Mouse (Mus musculus): ENCODE measurements around the gene Utp11. TPM values are rescaled to one million over a fixed set of nuclear protein-coding genes. Genes with fewer than 3 reads are reported as not detected.
A peak's percentile ranks its signal among the peaks of the same experiment; 100 is the strongest.

The Utp11 gene
- polyA plus RNA-seq, 1 experiment from 2014 or later: 105 TPM

GRCm38 (mm10) chr4:124705661-124706269 lies 12.4 kb upstream of the Utp11 start:
- Histone ChIP-seq H3K9ac (ENCODE audit: low read length) (no peak overlapping the region), H3K4me2 (replicated peaks; ENCODE audit: low read depth) (no peak overlapping the region), H3K27ac (replicated peaks) (peak overlapping the region; percentile 85), H3K36me3 (ENCODE audit: control insufficient read depth, insufficient read depth, low read length) (no peaks in the 10 kb centered on the region; the same call in 1 of the 2 replicates), H3K4me3 (ENCODE audit: low read depth, low read length) (no peak overlapping the region), H3K9me3 (ENCODE audit: control insufficient read depth, low read length) (no peaks in the 10 kb centered on the region), H3K4me1 (replicated peaks; ENCODE audit: control insufficient read depth, insufficient read depth) (peaks cover 20% of the 10 kb centered on the region), H3K27me3 (ENCODE audit: control insufficient read depth, insufficient read depth, low read length) (no peaks in the 10 kb centered on the region)
- no peak for DNase-seq (ENCODE audit: low spot score)
- no peak for ATAC-seq (ENCODE audit: low FRiP score, low TSS enrichment)
- no peak for TF ChIP-seq CTCF (IDR thresholded peaks at IDR 0.05; ENCODE audit: low read depth)
- TF ChIP-seq EP300 (optimal IDR thresholded peaks at IDR 0.05): no peak
- WGBS: 84% methylated on average over 23 of the region's 23 CpGs

GRCm38 (mm10) chr4:124704797-124705474 lies 11.5 kb upstream of the Utp11 start:
- DNase-seq (ENCODE audit: low spot score): peak; percentile 28
- Histone ChIP-seq H3K36me3 (ENCODE audit: control insufficient read depth, insufficient read depth, low read length) (no peaks in the 10 kb centered on the region; the same call in 1 of the 2 replicates), H3K27me3 (ENCODE audit: control insufficient read depth, insufficient read depth, low read length) (no peaks in the 10 kb centered on the region), H3K9ac (ENCODE audit: low read length) (peak overlapping the region; percentile 52; the same call in 1 of the 2 replicates), H3K4me2 (replicated peaks; ENCODE audit: low read depth) (peak overlapping the region; percentile 38), H3K27ac (replicated peaks) (peak overlapping the region; percentile 85), H3K4me1 (replicated peaks; ENCODE audit: control insufficient read depth, insufficient read depth) (peaks cover 18% of the 10 kb centered on the region), H3K4me3 (ENCODE audit: low read depth, low read length) (no peak overlapping the region), H3K9me3 (ENCODE audit: control insufficient read depth, low read length) (no peaks in the 10 kb centered on the region)
- 15% methylated on average over 11 of the region's 11 CpGs for WGBS
- no peak for ATAC-seq (ENCODE audit: low FRiP score, low TSS enrichment)
- TF ChIP-seq EP300 (optimal IDR thresholded peaks at IDR 0.05) (no peak), CTCF (IDR thresholded peaks at IDR 0.05; ENCODE audit: low read depth) (no peak)

- H3K4me2 ChIP-seq (replicated peaks; ENCODE audit: low read depth): peak overlapping the region; percentile 38
- peak overlapping the region; percentile 85 for H3K27ac ChIP-seq (replicated peaks)
- H3K36me3 ChIP-seq (ENCODE audit: control insufficient read depth, insufficient read depth, low read length): no peaks in the 10 kb centered on the region; the same call in 1 of the 2 replicates
- no peak for ATAC-seq (ENCODE audit: low FRiP score, low TSS enrichment)
- DNase-seq (ENCODE audit: low spot score): peak; percentile 52
- peak overlapping the region; percentile 52; the same call in 1 of the 2 replicates for H3K9ac ChIP-seq (ENCODE audit: low read length)
- H3K9me3 ChIP-seq (ENCODE audit: control insufficient read depth, low read length): no peaks in the 10 kb centered on the region
- H3K27me3 ChIP-seq (ENCODE audit: control insufficient read depth, insufficient read depth, low read length): no peaks in the 10 kb centered on the region
- peaks cover 15% of the 10 kb centered on the region for H3K4me1 ChIP-seq (replicated peaks; ENCODE audit: control insufficient read depth, insufficient read depth)
- H3K4me3 ChIP-seq (ENCODE audit: low read depth, low read length): no peak overlapping the region
- WGBS: 11% methylated on average over 6 of the region's 6 CpGs
- TF ChIP-seq CTCF (IDR thresholded peaks at IDR 0.05; ENCODE audit: low read depth): no peak
- TF ChIP-seq EP300 (optimal IDR thresholded peaks at IDR 0.05): no peak
Measured at GRCm38 (mm10) chr4:124703881-124704796, 10.7 kb upstream of the Utp11 start.

GRCm38 (mm10) chr4:124703406-124703805 lies 10.0 kb upstream of the Utp11 start:
- WGBS: 17% methylated on average over 2 of the region's 2 CpGs
- H3K9me3 ChIP-seq (ENCODE audit: control insufficient read depth, low read length): no peaks in the 10 kb centered on the region

GRCm38 (mm10) chr4:124701916-124702315 lies 8.5 kb upstream of the Utp11 start:
- ATAC-seq (ENCODE audit: low FRiP score, low TSS enrichment): no peak
- TF ChIP-seq CTCF (IDR thresholded peaks at IDR 0.05; ENCODE audit: low read depth) (no peak), EP300 (optimal IDR thresholded peaks at IDR 0.05) (no peak)
- Histone ChIP-seq H3K4me3 (ENCODE audit: low read depth, low read length) (peak overlapping the region; percentile 80), H3K27me3 (ENCODE audit: control insufficient read depth, insufficient read depth, low read length) (no peaks in the 10 kb centered on the region), H3K27ac (replicated peaks) (peak overlapping the region; percentile 88), H3K9ac (ENCODE audit: low read length) (peak overlapping the region; percentile 88), H3K36me3 (ENCODE audit: control insufficient read depth, insufficient read depth, low read length) (no peaks in the 10 kb centered on the region; the same call in 1 of the 2 replicates), H3K4me2 (replicated peaks; ENCODE audit: low read depth) (peak overlapping the region; percentile 93), H3K9me3 (ENCODE audit: control insufficient read depth, low read length) (no peaks in the 10 kb centered on the region), H3K4me1 (replicated peaks; ENCODE audit: control insufficient read depth, insufficient read depth) (peaks cover 14% of the 10 kb centered on the region)
- WGBS: 34% methylated on average over 3 of the region's 5 CpGs
- no peak for DNase-seq (ENCODE audit: low spot score)

More at GRCm38 (mm10) chr4:124703406-124703805, 10.0 kb upstream of the Utp11 start:
- Histone ChIP-seq H3K4me1 (replicated peaks; ENCODE audit: control insufficient read depth, insufficient read depth) (peaks cover 14% of the 10 kb centered on the region), H3K27ac (replicated peaks) (peak overlapping the region; percentile 85), H3K27me3 (ENCODE audit: control insufficient read depth, insufficient read depth, low read length) (no peaks in the 10 kb centered on the region), H3K36me3 (ENCODE audit: control insufficient read depth, insufficient read depth, low read length) (no peaks in the 10 kb centered on the region; the same call in 1 of the 2 replicates), H3K4me3 (ENCODE audit: low read depth, low read length) (no peak overlapping the region), H3K9ac (ENCODE audit: low read length) (0 out of 2 replicates have a peak overlapping the region, but pooled peaks have one; percentile 38), H3K4me2 (replicated peaks; ENCODE audit: low read depth) (peak overlapping the region; percentile 38)
- ATAC-seq (ENCODE audit: low FRiP score, low TSS enrichment): no peak
- peak; percentile 34 for DNase-seq (ENCODE audit: low spot score)
- no peak for TF ChIP-seq CTCF (IDR thresholded peaks at IDR 0.05; ENCODE audit: low read depth)
- no peak for TF ChIP-seq EP300 (optimal IDR thresholded peaks at IDR 0.05)
